Mouse (Mus musculus) erythroblast, embryonic 14.5 days (primary cell): ENCODE results near the gene Klhl42. TPM values are rescaled to one million over a fixed set of nuclear protein-coding genes. Genes with fewer than 3 reads are reported as not detected.

ENCODE experiments used
- H3K27me3 ChIP-seq: 2 replicates; pipeline ENCODE4 v1.6.1; 2012; ENCODE audit warnings: inconsistent platforms; ENCODE audit not compliant: control insufficient read depth
- H3K36me3 ChIP-seq: 2 replicates; pipeline ENCODE4 v1.6.1; 2012; ENCODE audit warnings: mild to moderate bottlenecking, inconsistent platforms; ENCODE audit not compliant: control insufficient read depth
- H3K4me1 ChIP-seq: 2 replicates; pipeline ENCODE4 v1.6.1; 2012; ENCODE audit warnings: inconsistent platforms; ENCODE audit not compliant: control insufficient read depth
- H3K4me3 ChIP-seq: replicated peaks from 2 replicates; pipeline ENCODE3; 2012; ENCODE audit warnings: moderate library complexity, mild to moderate bottlenecking, inconsistent platforms
- H3K9me3 ChIP-seq: 2 replicates; pipeline ENCODE4 v1.6.1; 2012; ENCODE audit warnings: low read length, inconsistent platforms, mixed read lengths; ENCODE audit not compliant: control insufficient read depth
- GATA1 ChIP-seq: IDR thresholded peaks from 2 replicates; pipeline ENCODE4 v1.6.1; 2012; ENCODE audit warnings: low read length, inconsistent platforms, mixed read lengths
- TAL1 ChIP-seq: IDR thresholded peaks from 3 replicates; pipeline ENCODE4 v1.6.1; 2012; ENCODE audit warnings: low read length, inconsistent platforms, mixed read lengths
- polyA plus RNA-seq: library from polyadenylated mRNA; stranded (reverse); fragments of >175 nt; gene quantifications from 2 replicates; pipeline ENCODE4 v1.2.3, GENCODE M21; 2012

The Klhl42 gene
- polyA plus RNA-seq, 1 experiment = 0.02 TPM

DNA sequence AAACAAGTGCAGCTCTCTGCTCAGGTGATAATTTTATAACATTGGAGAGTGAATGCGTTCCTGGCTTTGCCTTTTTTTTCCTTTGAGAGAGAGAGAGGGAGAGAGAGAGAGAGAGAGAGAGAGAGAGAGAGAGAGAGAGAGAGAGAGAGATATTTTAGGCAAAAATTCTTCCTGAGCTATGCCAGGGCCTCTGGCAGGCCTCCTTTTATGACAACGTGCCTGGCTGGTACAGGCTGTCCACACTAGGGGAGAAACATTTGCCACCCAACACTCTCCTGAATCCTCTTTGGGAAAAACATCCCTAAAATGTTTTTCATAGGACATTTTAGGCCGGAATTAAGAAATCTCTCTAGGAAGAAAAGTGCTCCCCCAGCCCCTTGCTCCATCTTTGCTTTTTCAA is 47.1 kb downstream of the Klhl42 start:
- H3K4me1 ChIP-seq = no peaks in the 10 kb centered on the region

GRCm38 (mm10) chr6:147140600-147141154 is 49.5 kb downstream of the Klhl42 start:
- Histone ChIP-seq H3K36me3 (no peaks in the 10 kb centered on the region), H3K27me3 (no peaks in the 10 kb centered on the region), H3K9me3 (no peaks in the 10 kb centered on the region), H3K4me3 (no peak overlapping the region), H3K4me1 (no peaks in the 10 kb centered on the region)
- TF ChIP-seq TAL1 = no peak

More for the DNA sequence above, 47.1 kb downstream of the Klhl42 start:
- Histone ChIP-seq H3K4me3 (no peak overlapping the region), H3K27me3 (no peaks in the 10 kb centered on the region), H3K9me3 (no peaks in the 10 kb centered on the region), H3K36me3 (no peaks in the 10 kb centered on the region)
- TF ChIP-seq GATA1 (no peak), TAL1 (no peak)

GRCm38 (mm10) chr6:147144664-147145063 is 53.5 kb downstream of the Klhl42 start:
- no peaks in the 10 kb centered on the region for H3K4me1 ChIP-seq
- TF ChIP-seq GATA1 = no peak
- no peak for TF ChIP-seq TAL1
- H3K36me3 ChIP-seq = no peaks in the 10 kb centered on the region
- peaks cover under 1% of the 10 kb centered on the region; the same call in 1 of the 2 replicates for H3K9me3 ChIP-seq
- H3K27me3 ChIP-seq = no peaks in the 10 kb centered on the region
- no peak overlapping the region for H3K4me3 ChIP-seq

GRCm38 (mm10) chr6:147145277-147145676 is 54.1 kb downstream of the Klhl42 start:
- H3K9me3 ChIP-seq = peaks cover 2% of the 10 kb centered on the region; the same call in 1 of the 2 replicates

GRCm38 (mm10) chr6:147145753-147146152 is 54.6 kb downstream of the Klhl42 start:
- no peaks in the 10 kb centered on the region for H3K4me1 ChIP-seq
- no peaks in the 10 kb centered on the region for H3K27me3 ChIP-seq
- H3K9me3 ChIP-seq = peaks cover 2% of the 10 kb centered on the region; the same call in 1 of the 2 replicates
- TF ChIP-seq TAL1 (no peak), GATA1 (no peak)
- H3K4me3 ChIP-seq = no peak overlapping the region
- H3K36me3 ChIP-seq = no peaks in the 10 kb centered on the region

More at GRCm38 (mm10) chr6:147145277-147145676, 54.1 kb downstream of the Klhl42 start:
- Histone ChIP-seq H3K36me3 (no peaks in the 10 kb centered on the region), H3K27me3 (no peaks in the 10 kb centered on the region), H3K4me1 (no peaks in the 10 kb centered on the region), H3K4me3 (no peak overlapping the region)
- TF ChIP-seq GATA1 (no peak), TAL1 (no peak)

DNA sequence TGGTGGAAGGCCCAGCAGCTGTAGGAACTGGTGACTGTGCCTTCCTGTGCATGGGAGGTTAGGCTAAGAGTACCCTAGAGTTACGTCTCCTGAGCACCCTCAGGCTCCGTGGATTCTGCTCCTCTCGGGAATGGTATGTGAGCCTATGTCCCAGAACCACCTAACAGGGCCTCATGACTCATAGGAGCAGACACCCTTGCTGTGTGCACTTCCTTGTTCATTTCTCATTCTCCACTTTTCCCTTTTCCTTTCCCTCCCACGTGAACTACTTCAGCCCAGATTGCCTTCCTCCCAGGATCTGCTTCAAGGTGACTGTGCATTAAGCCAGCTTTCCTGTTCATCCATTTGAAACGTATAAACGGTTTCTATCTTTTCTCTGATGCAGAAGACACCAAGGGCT is 59.9 kb downstream of the Klhl42 start:
- TF ChIP-seq GATA1 (no peak), TAL1 (no peak)
- Histone ChIP-seq H3K9me3 (peaks cover 4% of the 10 kb centered on the region; the same call in 1 of the 2 replicates), H3K27me3 (no peaks in the 10 kb centered on the region), H3K4me1 (no peaks in the 10 kb centered on the region), H3K36me3 (no peaks in the 10 kb centered on the region), H3K4me3 (no peak overlapping the region)

- Histone ChIP-seq H3K9me3 (peaks cover 4% of the 10 kb centered on the region; the same call in 1 of the 2 replicates), H3K4me3 (no peak overlapping the region), H3K36me3 (no peaks in the 10 kb centered on the region), H3K4me1 (no peaks in the 10 kb centered on the region), H3K27me3 (no peaks in the 10 kb centered on the region)
- TF ChIP-seq GATA1 = no peak
- TF ChIP-seq TAL1 = no peak
Measured at GRCm38 (mm10) chr6:147151839-147152238, 60.7 kb downstream of the Klhl42 start.

- TF ChIP-seq GATA1 (no peak), TAL1 (no peak)
- H3K36me3 ChIP-seq = no peaks in the 10 kb centered on the region
- H3K4me1 ChIP-seq = no peaks in the 10 kb centered on the region
- H3K27me3 ChIP-seq = no peaks in the 10 kb centered on the region
- H3K9me3 ChIP-seq = peaks cover 2% of the 10 kb centered on the region; the same call in 1 of the 2 replicates
- no peak overlapping the region for H3K4me3 ChIP-seq
Measured at GRCm38 (mm10) chr6:147155085-147155484, 63.9 kb downstream of the Klhl42 start.

DNA sequence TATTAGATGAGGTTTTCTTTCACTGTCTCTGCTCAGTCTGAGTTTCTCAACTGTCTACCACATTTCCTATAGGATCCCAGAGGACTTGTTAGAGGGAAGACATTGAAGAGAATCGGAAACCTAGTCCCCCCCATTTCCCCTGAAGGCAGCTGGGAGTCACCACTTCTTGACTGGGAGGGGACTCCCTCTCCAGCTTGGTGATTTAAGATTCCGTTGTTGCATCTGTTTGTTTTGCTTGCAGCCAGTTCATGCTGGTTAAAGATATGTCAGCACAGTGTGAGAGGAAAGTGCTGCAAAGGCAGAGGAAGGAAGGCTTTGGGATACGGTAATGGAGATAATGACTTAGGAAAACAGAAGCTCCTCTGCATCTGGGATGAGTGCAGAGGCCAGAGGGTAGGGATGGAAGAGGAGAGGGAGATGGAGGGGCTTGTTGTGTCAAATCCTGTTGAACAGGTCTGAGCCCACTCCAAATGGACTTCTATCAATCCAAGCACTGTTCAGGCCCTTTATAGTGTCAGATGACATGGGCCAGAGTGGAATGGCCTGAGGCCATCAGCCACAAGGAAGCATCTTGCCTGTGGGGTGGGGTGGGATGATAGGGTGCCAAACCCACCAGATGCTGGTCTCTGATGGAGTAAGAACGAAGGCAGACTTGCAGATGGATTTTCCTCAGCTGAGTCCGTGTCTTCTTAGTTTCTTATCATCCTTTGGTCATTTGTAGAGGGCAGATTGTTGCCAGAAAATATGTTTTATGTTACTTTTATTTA is 70.8 kb downstream of the Klhl42 start:
- TF ChIP-seq TAL1 = no peak
- no peaks in the 10 kb centered on the region for H3K36me3 ChIP-seq
- H3K4me3 ChIP-seq = no peak overlapping the region
- H3K4me1 ChIP-seq = no peaks in the 10 kb centered on the region
- no peaks in the 10 kb centered on the region for H3K27me3 ChIP-seq
- H3K9me3 ChIP-seq = peaks cover 2% of the 10 kb centered on the region; the same call in 1 of the 2 replicates

Other genes starting within 250 kb of the Klhl42 start
- gene Smco2, start 241.3 kb upstream of the Klhl42 start, polyA plus RNA-seq = not detected in 2 replicates
- gene Ppfibp1, start 202.9 kb upstream of the Klhl42 start, polyA plus RNA-seq = 0.02 TPM in 1 of 2 replicates, not detected in the other
- gene 1700034J05Rik, start 137.0 kb upstream of the Klhl42 start, polyA plus RNA-seq = not detected in 2 replicates
- gene Rep15, start 58.8 kb upstream of the Klhl42 start, polyA plus RNA-seq = not detected in 2 replicates
- 0.45 and 1.1 TPM in 2 replicates for gene Mrps35, start 48.6 kb upstream of the Klhl42 start, polyA plus RNA-seq
- not detected in 2 replicates for gene Mansc4, start 4.3 kb upstream of the Klhl42 start, polyA plus RNA-seq
- gene Pthlh, start 172.8 kb downstream of the Klhl42 start, polyA plus RNA-seq = not detected in 2 replicates